ENCODE assay signal across 10 mouse cellular contexts in genomic region chr6:67195148-67195611, GRCm38 (mm10). TPM values are rescaled to one million over a fixed set of nuclear protein-coding genes. Genes with fewer than 3 reads are reported as not detected.
DNase-seq lines count a peak whose midpoint lies in the region; ATAC-seq lines count a peak whose summit lies in the region.
"Had no signal": no experiment of that assay in that cellular context is flagged by ENCODE, and none has a peak within 500 bp of the region (broad histone marks: within the 10 kb centered on the region; RNA-seq: fewer than 3 reads in every experiment).

No protein-coding gene starts in this region.

- H3K4me3 ChIP-seq in hindbrain, embryonic 14.5 days (replicated peaks; ENCODE audit: low read length): no peak overlapping the region
- H3K4me3 ChIP-seq in hindbrain, embryonic 12.5 days: no peak overlapping the region
- H3K4me3 ChIP-seq in midbrain, embryonic 12.5 days: no peak overlapping the region

- no peak overlapping the region for H3K27ac ChIP-seq in hindbrain, embryonic 14.5 days
- H3K27ac ChIP-seq in hindbrain, embryonic 12.5 days: no peak overlapping the region
- no peak overlapping the region for H3K27ac ChIP-seq in midbrain, embryonic 12.5 days (replicated peaks)

- 23% methylated on average over 7 of the region's 7 CpGs for WGBS in hindbrain, embryonic 14.5 days
- WGBS in hindbrain, embryonic 12.5 days: 21% methylated on average over 7 of the region's 7 CpGs
- 15% methylated on average over 7 of the region's 7 CpGs for WGBS in midbrain, embryonic 12.5 days

- DNase-seq in hindbrain, embryonic 14.5 days (ENCODE audit: low spot score): no peak
- peak; percentile 37 for DNase-seq in embryo, embryonic 9.5 days (ENCODE audit: extremely low spot score)
- DNase-seq in forelimb bud, embryonic 11.5 days (ENCODE audit: low read depth, low spot score): peak; percentile 30
- DNase-seq in MN1 (ENCODE audit: low spot score): no peak
- DNase-seq in layer of hippocampus, postnatal 10 days (ENCODE audit: low spot score in 2 of 2): no peak
- DNase-seq: liver, postnatal 0 days; thymus, postnatal 36 days had no signal

- H3K4me2 ChIP-seq in hindbrain, embryonic 14.5 days (replicated peaks): peak overlapping the region; percentile 29
- H3K4me2 ChIP-seq in hindbrain, embryonic 12.5 days (replicated peaks): no peak overlapping the region; the same call in 1 of the 2 replicates
- no peak overlapping the region for H3K4me2 ChIP-seq in midbrain, embryonic 12.5 days (replicated peaks)

- H3K27me3 ChIP-seq in hindbrain, embryonic 14.5 days (ENCODE audit: control insufficient read depth, insufficient read depth, low read length): no peaks in the 10 kb centered on the region
- no peaks in the 10 kb centered on the region for H3K27me3 ChIP-seq in hindbrain, embryonic 12.5 days
- no peaks in the 10 kb centered on the region for H3K27me3 ChIP-seq in midbrain, embryonic 12.5 days

- no peak overlapping the region for H3K9ac ChIP-seq in hindbrain, embryonic 14.5 days
- H3K9ac ChIP-seq in hindbrain, embryonic 12.5 days: no peak overlapping the region
- H3K9ac ChIP-seq in midbrain, embryonic 12.5 days (replicated peaks): no peak overlapping the region
- H3K9ac ChIP-seq: liver, postnatal 0 days had no signal

- H3K9me3 ChIP-seq in hindbrain, embryonic 14.5 days (ENCODE audit: control insufficient read depth, low read length): no peaks in the 10 kb centered on the region
- H3K9me3 ChIP-seq in hindbrain, embryonic 12.5 days (replicated peaks): no peaks in the 10 kb centered on the region
- no peaks in the 10 kb centered on the region for H3K9me3 ChIP-seq in midbrain, embryonic 12.5 days

- ATAC-seq in hindbrain, embryonic 14.5 days (ENCODE audit: low FRiP score): peak; percentile 34; the same call in 1 of the 2 replicates
- no peak for ATAC-seq in hindbrain, embryonic 12.5 days (ENCODE audit: low FRiP score)
- peak; percentile 61 for ATAC-seq in midbrain, embryonic 12.5 days (ENCODE audit: low FRiP score, low read depth)
- ATAC-seq in megakaryocyte-erythroid progenitor cell, adult 5-6 weeks (replicated peaks; ENCODE audit: low FRiP score, low TSS enrichment, poor library complexity, severe bottlenecking): no peak
- ATAC-seq: liver, postnatal 0 days had no signal

- H3K36me3 ChIP-seq in hindbrain, embryonic 14.5 days (replicated peaks; ENCODE audit: control insufficient read depth, insufficient read depth): no peaks in the 10 kb centered on the region
- H3K36me3 ChIP-seq in hindbrain, embryonic 12.5 days: no peaks in the 10 kb centered on the region
- no peaks in the 10 kb centered on the region for H3K36me3 ChIP-seq in midbrain, embryonic 12.5 days

- H3K4me1 ChIP-seq in hindbrain, embryonic 14.5 days (replicated peaks; ENCODE audit: control insufficient read depth, insufficient read depth, low read length): 0 out of 2 replicates have a peak, but pooled peaks cover 4% of the 10 kb centered on the region
- H3K4me1 ChIP-seq in hindbrain, embryonic 12.5 days: no peaks in the 10 kb centered on the region
- no peaks in the 10 kb centered on the region; the same call in 1 of the 2 replicates for H3K4me1 ChIP-seq in midbrain, embryonic 12.5 days

RNA-seq across cellular contexts. Expression of gene Serbp1, which starts 42.8 kb away (rescaled TPM):
- 343 and 344 TPM in 2 replicates for polyA plus RNA-seq in hindbrain, embryonic 14.5 days (2014; fragmentation: Nextera tagmentation; extraction: Ambion mirVana)
- 404 and 432 TPM in 2 replicates for polyA plus RNA-seq in hindbrain, embryonic 12.5 days (2016; fragmentation: Nextera tagmentation; extraction: Ambion mirVana)
- 414 and 467 TPM in 2 replicates for polyA plus RNA-seq in midbrain, embryonic 12.5 days (2016; fragmentation: Nextera tagmentation; extraction: Ambion mirVana)
- 100 to 1,000 TPM; 293 to 314 TPM for total RNA-seq in layer of hippocampus, postnatal 10 days (2021)
- 952 and 1,071 TPM in 2 replicates for total RNA-seq in megakaryocyte-erythroid progenitor cell, adult 5-6 weeks (2014; fragmentation: Nextera tagmentation)
- 3,362 and 3,603 TPM in 2 replicates for total RNA-seq in megakaryocyte-erythroid progenitor cell, adult 5-6 weeks (2017)

Comparison
In these comparisons a context has a peak if more than half of its experiments do, and no peak if none do; other contexts are left out.
1. ATAC-seq: peak in hindbrain, embryonic 14.5 days (single experiment) and midbrain, embryonic 12.5 days (single experiment); none in hindbrain, embryonic 12.5 days (single experiment) and megakaryocyte-erythroid progenitor cell, adult 5-6 weeks (single experiment).
2. DNase-seq: peak in embryo, embryonic 9.5 days (single experiment) and forelimb bud, embryonic 11.5 days (single experiment); none in hindbrain, embryonic 14.5 days (single experiment), MN1 (single experiment) and layer of hippocampus, postnatal 10 days (0 of 2).